Mouse (Mus musculus) kidney, embryonic 16.5 days (tissue): Measurements from ENCODE around the gene Ptprd. TPM values are rescaled to one million over a fixed set of nuclear protein-coding genes. Genes with fewer than 3 reads are reported as not detected.
A peak's percentile ranks its signal among the peaks of the same experiment; 100 is the strongest.

Experiments used
- ATAC-seq: fragments of 200-750 bp; cut with Nextera tagmentation; 2 replicates; pipeline ENCODE4 v1.8.0; 2017; ENCODE audit warnings: moderate TSS enrichment; ENCODE audit not compliant: low FRiP score, low TSS enrichment
- H3K27ac ChIP-seq: fragments of 300-500 bp; sonication (generic); 2 replicates; pipeline ENCODE4 v1.5.1; 2014; ENCODE audit warnings: low read length
- H3K27me3 ChIP-seq: fragments of 300-500 bp; sonication (generic); 2 replicates; pipeline ENCODE4 v1.6.1; 2014; ENCODE audit warnings: low read length, control low read depth, mixed read lengths; ENCODE audit not compliant: insufficient read depth
- H3K36me3 ChIP-seq: fragments of 300-500 bp; sonication (generic); 2 replicates; pipeline ENCODE4 v1.6.1; 2014; ENCODE audit warnings: low read length, control low read depth, mixed read lengths; ENCODE audit not compliant: insufficient read depth
- H3K4me1 ChIP-seq: fragments of 300-500 bp; sonication (generic); 2 replicates; pipeline ENCODE4 v1.6.1; 2014; ENCODE audit warnings: low read length, control low read depth, mixed read lengths; ENCODE audit not compliant: insufficient read depth
- H3K4me2 ChIP-seq: fragments of 300-500 bp; sonication (generic); replicated peaks from 2 replicates; pipeline ENCODE4 v1.6.1; 2014; ENCODE audit warnings: low read depth, low read length
- H3K4me3 ChIP-seq: fragments of 300-500 bp; sonication (generic); 2 replicates; pipeline ENCODE4 v1.5.1; 2014; ENCODE audit warnings: mild to moderate bottlenecking, low read length
- H3K9ac ChIP-seq: fragments of 300-500 bp; sonication (generic); replicated peaks from 2 replicates; pipeline ENCODE4 v1.6.1; 2014; ENCODE audit warnings: low read length
- H3K9me3 ChIP-seq: fragments of 300-500 bp; sonication (generic); 2 replicates; pipeline ENCODE4 v1.6.1; 2016; ENCODE audit warnings: low read length, control low read depth
- WGBS: fragments of 180-500 bp; shearing (Covaris S2); extraction: QIAGEN DNeasy Blood & Tissue Kit; methylation state at CpG from one replicate; pipeline ENCODE4 v1.1.7; 2014; 5-methylcytosine and 5-hydroxymethylcytosine counted together
- polyA plus RNA-seq: library from polyadenylated mRNA; unstranded; fragments of >200 nt; fragmentation: Nextera tagmentation; extraction: Ambion mirVana; gene quantifications from 2 replicates; pipeline ENCODE4 v1.2.1, GENCODE M21; 2015

Ptprd gene
- polyA plus RNA-seq, 1 experiment from 2014 or later = 20.9 TPM

- Histone ChIP-seq H3K4me3 (no peak overlapping the region), H3K4me2 (no peak overlapping the region), H3K4me1 (no peaks in the 10 kb centered on the region), H3K9ac (no peak overlapping the region), H3K36me3 (no peaks in the 10 kb centered on the region), H3K27me3 (no peaks in the 10 kb centered on the region), H3K27ac (no peak overlapping the region), H3K9me3 (no peaks in the 10 kb centered on the region)
- ATAC-seq = peak; percentile 59; the same call in 1 of the 2 replicates
- 28% methylated on average over 1 of the region's 1 CpGs for WGBS
Observed at GRCm38 (mm10) chr4:76901692-76902091, 1310.1 kb downstream of the Ptprd start.

DNA sequence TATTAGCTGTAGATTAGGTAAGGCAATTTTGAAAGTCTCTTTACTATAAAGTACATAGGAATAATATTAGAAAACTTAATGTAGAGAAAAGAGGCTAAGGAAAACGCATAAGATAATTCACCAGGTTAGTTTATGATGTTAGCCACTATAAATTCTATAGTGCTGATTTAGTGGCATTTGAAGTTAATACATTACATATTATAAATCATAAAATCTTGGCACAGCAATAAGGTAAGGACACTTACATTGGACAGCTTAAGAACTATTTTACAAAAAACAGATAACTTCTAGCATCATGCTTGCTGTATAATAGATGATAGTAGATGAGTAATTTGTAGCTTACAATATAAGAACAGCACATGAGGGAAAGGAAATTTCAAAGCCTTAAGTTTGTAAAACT lies 1322.1 kb downstream of the Ptprd start:
- Histone ChIP-seq H3K4me3 (no peak overlapping the region), H3K9me3 (no peaks in the 10 kb centered on the region), H3K4me2 (no peak overlapping the region), H3K4me1 (no peaks in the 10 kb centered on the region), H3K36me3 (no peaks in the 10 kb centered on the region), H3K27ac (no peak overlapping the region), H3K27me3 (no peaks in the 10 kb centered on the region), H3K9ac (no peak overlapping the region)
- WGBS = 69% methylated on average over 1 of the region's 1 CpGs
- no peak for ATAC-seq

DNA sequence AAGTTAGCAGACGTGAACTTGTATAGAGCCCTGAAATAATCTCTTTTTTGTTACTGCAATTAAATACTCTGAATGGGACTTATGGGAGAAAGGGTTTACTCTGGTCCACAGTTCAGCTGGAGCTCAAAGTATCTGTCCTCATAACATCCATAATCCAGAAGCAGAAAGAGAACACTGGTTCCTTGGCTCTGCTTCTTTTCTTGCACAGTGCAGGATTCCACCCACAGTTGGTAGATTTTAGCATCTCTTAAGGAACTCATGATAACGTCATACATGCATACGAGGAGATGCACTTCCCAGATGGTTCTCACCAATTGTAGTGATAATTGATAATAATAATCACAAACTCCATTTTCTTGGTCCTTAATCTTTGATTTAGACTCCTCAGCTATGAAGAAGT lies 1330.2 kb downstream of the Ptprd start:
- Histone ChIP-seq H3K27ac (no peak overlapping the region), H3K4me3 (no peak overlapping the region), H3K9me3 (no peaks in the 10 kb centered on the region), H3K4me1 (no peaks in the 10 kb centered on the region), H3K9ac (no peak overlapping the region), H3K4me2 (no peak overlapping the region), H3K27me3 (no peaks in the 10 kb centered on the region), H3K36me3 (no peaks in the 10 kb centered on the region)
- ATAC-seq = no peak
- WGBS = 77% methylated on average over 3 of the region's 3 CpGs

DNA sequence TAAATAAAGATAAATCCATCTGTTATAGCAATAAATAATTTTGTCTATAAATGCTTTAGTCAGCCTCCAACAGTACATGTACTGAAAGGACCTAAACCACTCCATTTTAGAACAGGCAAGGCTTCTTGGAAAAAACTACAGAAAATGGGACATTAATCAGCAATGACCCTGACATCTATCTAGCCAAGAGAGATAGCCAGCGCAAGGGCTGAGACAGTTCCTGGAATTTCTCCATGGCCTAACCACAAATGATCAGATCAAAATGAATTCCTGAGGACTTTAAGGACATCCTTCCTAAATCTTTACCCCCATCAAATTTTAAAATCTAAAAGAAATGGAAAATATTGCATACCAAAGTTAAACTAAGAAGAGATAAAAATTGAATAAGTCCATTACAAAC lies 1340.8 kb downstream of the Ptprd start:
- no peak overlapping the region for H3K4me3 ChIP-seq

GRCm38 (mm10) chr4:76865585-76865984 lies 1346.2 kb downstream of the Ptprd start:
- H3K9me3 ChIP-seq = no peaks in the 10 kb centered on the region
- H3K27me3 ChIP-seq = no peaks in the 10 kb centered on the region
- WGBS = 55% methylated on average over 3 of the region's 3 CpGs
- H3K36me3 ChIP-seq = no peaks in the 10 kb centered on the region
- ATAC-seq = no peak
- H3K4me3 ChIP-seq = no peak overlapping the region
- H3K9ac ChIP-seq = no peak overlapping the region
- no peaks in the 10 kb centered on the region for H3K4me1 ChIP-seq
- H3K4me2 ChIP-seq = no peak overlapping the region
- no peak overlapping the region for H3K27ac ChIP-seq

More for the DNA sequence above, 1340.8 kb downstream of the Ptprd start:
- Histone ChIP-seq H3K9ac (no peak overlapping the region), H3K9me3 (no peaks in the 10 kb centered on the region), H3K27me3 (no peaks in the 10 kb centered on the region), H3K36me3 (no peaks in the 10 kb centered on the region), H3K4me1 (no peaks in the 10 kb centered on the region), H3K4me2 (no peak overlapping the region), H3K27ac (no peak overlapping the region)
- no peak for ATAC-seq
- 89% methylated on average over 1 of the region's 1 CpGs for WGBS

DNA sequence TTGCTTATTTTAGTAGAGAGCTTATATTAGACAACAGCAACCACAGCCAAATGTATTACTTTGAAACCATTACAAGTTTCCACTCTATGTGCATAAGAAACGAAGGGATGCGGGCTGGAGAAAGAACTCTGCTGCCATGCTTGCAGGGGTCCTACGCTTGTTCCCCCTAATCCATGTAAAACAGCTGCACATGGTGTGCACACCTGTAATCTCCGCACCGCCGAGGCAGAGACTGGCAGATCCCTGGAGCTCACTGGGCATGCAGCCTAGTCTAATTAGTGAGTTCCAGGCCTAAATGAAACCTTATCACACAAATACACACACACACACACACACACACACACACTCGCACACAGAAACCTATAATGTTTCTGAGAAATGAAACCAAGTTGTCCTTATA lies 1365.5 kb downstream of the Ptprd start:
- ATAC-seq = no peak
- H3K4me1 ChIP-seq = no peaks in the 10 kb centered on the region

GRCm38 (mm10) chr4:76839016-76839415 lies 1372.7 kb downstream of the Ptprd start:
- Histone ChIP-seq H3K4me2 (no peak overlapping the region), H3K4me1 (no peaks in the 10 kb centered on the region), H3K36me3 (no peaks in the 10 kb centered on the region), H3K9me3 (no peaks in the 10 kb centered on the region), H3K27me3 (no peaks in the 10 kb centered on the region), H3K27ac (no peak overlapping the region), H3K9ac (no peak overlapping the region), H3K4me3 (no peak overlapping the region)
- no peak for ATAC-seq
- 84% methylated on average over 1 of the region's 1 CpGs for WGBS

More for the DNA sequence above, 1365.5 kb downstream of the Ptprd start:
- Histone ChIP-seq H3K27me3 (no peaks in the 10 kb centered on the region), H3K9ac (no peak overlapping the region), H3K36me3 (no peaks in the 10 kb centered on the region), H3K9me3 (no peaks in the 10 kb centered on the region), H3K4me2 (no peak overlapping the region), H3K4me3 (no peak overlapping the region), H3K27ac (no peak overlapping the region)
- WGBS = 85% methylated on average over 7 of the region's 7 CpGs

DNA sequence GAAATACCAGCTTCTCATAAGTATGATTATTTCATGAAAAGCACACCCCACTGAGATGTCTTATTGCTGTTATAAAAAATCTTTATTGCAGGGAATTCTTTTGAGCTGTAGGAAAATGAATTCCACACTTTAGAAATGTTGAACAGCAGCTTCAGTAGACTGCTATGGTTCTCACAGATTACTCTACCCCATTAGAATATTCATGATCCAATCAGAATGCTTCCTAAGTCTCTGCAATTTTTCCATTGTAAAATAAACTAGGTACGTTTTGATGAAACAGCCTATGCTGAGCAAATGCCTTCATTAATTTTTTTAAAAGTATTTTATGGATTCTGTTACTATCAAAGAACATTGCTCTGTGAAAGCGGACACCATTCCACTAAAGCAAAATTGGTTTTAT lies 1399.6 kb downstream of the Ptprd start:
- H3K27ac ChIP-seq = no peak overlapping the region
- H3K4me3 ChIP-seq = no peak overlapping the region
- no peaks in the 10 kb centered on the region for H3K27me3 ChIP-seq
- H3K9ac ChIP-seq = no peak overlapping the region
- no peak for ATAC-seq
- WGBS = 82% methylated on average over 2 of the region's 2 CpGs
- H3K4me1 ChIP-seq = no peaks in the 10 kb centered on the region
- H3K9me3 ChIP-seq = no peaks in the 10 kb centered on the region
- H3K4me2 ChIP-seq = no peak overlapping the region
- no peaks in the 10 kb centered on the region for H3K36me3 ChIP-seq

DNA sequence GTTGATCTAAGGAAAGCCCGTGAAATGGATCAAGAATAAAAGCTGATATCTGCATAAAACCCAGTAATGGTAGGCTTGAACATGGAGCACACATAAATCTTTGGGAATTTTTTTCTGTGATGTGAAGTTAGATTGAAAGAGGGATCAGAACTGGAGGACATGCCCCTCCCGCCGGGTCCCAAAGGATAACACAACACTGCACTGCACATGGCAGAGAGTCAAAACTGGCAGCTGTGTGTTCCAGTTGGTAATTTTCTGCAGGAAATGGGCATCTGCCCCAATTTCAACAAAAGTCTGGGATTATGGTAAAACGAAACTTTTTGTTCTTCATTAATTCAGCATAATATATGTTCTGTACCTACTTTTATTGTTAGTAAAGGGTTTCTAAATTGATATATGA lies 1409.1 kb downstream of the Ptprd start:
- Histone ChIP-seq H3K27me3 (no peaks in the 10 kb centered on the region), H3K9ac (no peak overlapping the region), H3K36me3 (no peaks in the 10 kb centered on the region), H3K4me2 (no peak overlapping the region), H3K4me3 (no peak overlapping the region), H3K27ac (no peak overlapping the region), H3K9me3 (no peaks in the 10 kb centered on the region), H3K4me1 (0 out of 2 replicates have a peak, but pooled peaks cover 3% of the 10 kb centered on the region)
- 78% methylated on average over 4 of the region's 4 CpGs for WGBS
- no peak for ATAC-seq

- 0 out of 2 replicates have a peak, but pooled peaks cover 3% of the 10 kb centered on the region for H3K4me1 ChIP-seq
- H3K27ac ChIP-seq = no peak overlapping the region
- no peaks in the 10 kb centered on the region for H3K9me3 ChIP-seq
- no peak overlapping the region for H3K9ac ChIP-seq
- peak; percentile 80; the same call in 1 of the 2 replicates for ATAC-seq
- WGBS = 52% methylated on average over 9 of the region's 9 CpGs
- H3K36me3 ChIP-seq = no peaks in the 10 kb centered on the region
- no peak overlapping the region for H3K4me3 ChIP-seq
- no peaks in the 10 kb centered on the region for H3K27me3 ChIP-seq
- H3K4me2 ChIP-seq = no peak overlapping the region
Observed at GRCm38 (mm10) chr4:76798010-76799007, 1413.5 kb downstream of the Ptprd start.
